Mouse (Mus musculus) heart, postnatal 0 days (tissue): ENCODE data around the gene H2afy. TPM values are rescaled to one million over a fixed set of nuclear protein-coding genes. Genes with fewer than 3 reads are reported as not detected.

Experiments used
- ATAC-seq: fragments of 200-750 bp; cut with Nextera tagmentation; 2 replicates; pipeline ENCODE4 v1.8.0; 2017; ENCODE audit warnings: low read depth, moderate number of reproducible peaks, moderate library complexity; ENCODE audit not compliant: insufficient read depth
- DNase-seq: peaks from one replicate; pipeline ENCODE4 v3.0.0-alpha.2; 2016; ENCODE audit warnings: low spot score
- H3K27ac ChIP-seq: fragments of 300-500 bp; sonication (generic); 2 replicates; pipeline ENCODE4 v1.5.1; 2014; ENCODE audit warnings: low read depth, mild to moderate bottlenecking
- H3K27me3 ChIP-seq: fragments of 300-500 bp; sonication (generic); 2 replicates; pipeline ENCODE4 v1.6.1; 2014; ENCODE audit warnings: low read length, mixed read lengths; ENCODE audit not compliant: control insufficient read depth, insufficient read depth
- H3K36me3 ChIP-seq: fragments of 300-500 bp; sonication (generic); replicated peaks from 2 replicates; pipeline ENCODE4 v1.6.1; 2014; ENCODE audit warnings: low read length, mixed read lengths; ENCODE audit not compliant: control insufficient read depth, insufficient read depth
- H3K4me1 ChIP-seq: fragments of 300-500 bp; sonication (generic); 2 replicates; pipeline ENCODE4 v1.6.1; 2014; ENCODE audit warnings: antibody characterized with exemption; ENCODE audit not compliant: control insufficient read depth, insufficient read depth
- H3K4me2 ChIP-seq: fragments of 300-500 bp; sonication (generic); 2 replicates; pipeline ENCODE4 v1.6.1; 2014; ENCODE audit warnings: low read depth, mild to moderate bottlenecking, low read length, moderate library complexity
- H3K4me3 ChIP-seq: fragments of 300-500 bp; sonication (generic); 2 replicates; pipeline ENCODE4 v1.5.1; 2014; ENCODE audit warnings: low read depth, low read length
- H3K9ac ChIP-seq: fragments of 300-500 bp; sonication (generic); replicated peaks from 2 replicates; pipeline ENCODE4 v1.6.1; 2014; ENCODE audit warnings: low read depth, low read length, mixed read lengths
- H3K9me3 ChIP-seq: fragments of 300-500 bp; sonication (generic); replicated peaks from 2 replicates; pipeline ENCODE4 v1.6.1; 2016; ENCODE audit warnings: low read length; ENCODE audit not compliant: control insufficient read depth
- CTCF ChIP-seq: IDR thresholded peaks from 2 replicates; pipeline ENCODE4 v1.5.1; 2016; ENCODE audit warnings: antibody characterized with exemption, control low read depth, low read depth
- EP300 ChIP-seq: IDR thresholded peaks from 2 replicates; pipeline ENCODE4 v1.6.1; 2016; ENCODE audit warnings: antibody characterized with exemption, low read depth
- WGBS: fragments of 180-500 bp; shearing (Covaris S2); extraction: QIAGEN DNeasy Blood & Tissue Kit; methylation state at CpG from one replicate; pipeline ENCODE4 v1.1.7; 2014; 5-methylcytosine and 5-hydroxymethylcytosine counted together
- polyA plus RNA-seq: library from polyadenylated mRNA; unstranded; fragments of >200 nt; fragmentation: Nextera tagmentation; extraction: Ambion mirVana; gene quantifications from 2 replicates; pipeline ENCODE4 v1.2.1, GENCODE M21; 2015
- total RNA-seq: library from RNA; depleted of rRNA; stranded (reverse); fragments of >200 nt; gene quantifications from 2 replicates; pipeline ENCODE4 v1.2.3, GENCODE M21; 2014; ENCODE audit warnings: low replicate concordance

Gene H2afy
- total and polyA plus RNA-seq, 2 experiments from 2014 or later = 45.0 to 61.7 TPM

- no peak for TF ChIP-seq CTCF
- no peak for TF ChIP-seq EP300
- Histone ChIP-seq H3K27me3 (no peaks in the 10 kb centered on the region), H3K9me3 (no peaks in the 10 kb centered on the region), H3K4me3 (no peak overlapping the region), H3K9ac (no peak overlapping the region), H3K27ac (no peak overlapping the region), H3K36me3 (peaks cover 43% of the 10 kb centered on the region), H3K4me2 (no peak overlapping the region), H3K4me1 (peaks cover 12% of the 10 kb centered on the region)
- no peak for ATAC-seq
- no peak for DNase-seq
- 87% methylated on average over 9 of the region's 9 CpGs for WGBS
Measured at GRCm38 (mm10) chr13:56102160-56102559, 34.0 kb downstream of the H2afy start.

DNA sequence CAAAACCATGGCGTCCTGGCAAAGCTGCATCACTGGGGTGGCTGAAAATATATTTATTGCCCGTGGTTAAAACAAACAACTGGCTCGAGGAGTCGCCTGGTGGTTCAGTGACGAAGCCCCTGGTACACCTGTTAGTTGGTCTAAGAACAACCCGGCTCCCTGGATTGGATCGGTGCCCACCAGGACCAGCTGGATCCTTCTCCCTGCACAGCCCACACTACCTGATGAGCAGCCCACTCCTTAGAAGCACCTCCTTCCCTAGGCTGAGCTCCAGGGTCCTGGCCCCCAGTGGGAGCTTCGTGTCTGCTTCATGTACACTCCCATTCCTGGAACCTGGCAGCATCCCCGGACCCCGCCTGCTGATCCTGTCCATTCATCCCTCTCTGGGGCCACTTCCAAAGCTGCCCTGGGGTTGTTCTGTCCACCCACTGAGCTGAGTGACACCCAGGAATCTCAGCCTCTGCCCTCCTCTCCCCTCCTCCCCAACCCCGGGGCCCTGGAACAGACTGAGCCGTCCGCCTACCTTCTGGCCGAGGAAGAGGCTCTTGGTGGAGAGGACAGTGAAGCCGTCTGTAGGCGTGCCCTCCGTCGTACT, 40.5 kb downstream of the H2afy start:
- Histone ChIP-seq H3K9ac (no peak overlapping the region), H3K9me3 (no peaks in the 10 kb centered on the region), H3K27me3 (no peaks in the 10 kb centered on the region), H3K36me3 (peaks cover 22% of the 10 kb centered on the region), H3K4me1 (peaks cover 35% of the 10 kb centered on the region), H3K4me3 (no peak overlapping the region), H3K27ac (no peak overlapping the region), H3K4me2 (no peak overlapping the region)
- WGBS = 90% methylated on average over 17 of the region's 18 CpGs
- TF ChIP-seq EP300 (no peak), CTCF (no peak)
- ATAC-seq (no peak), DNase-seq (no peak)

DNA sequence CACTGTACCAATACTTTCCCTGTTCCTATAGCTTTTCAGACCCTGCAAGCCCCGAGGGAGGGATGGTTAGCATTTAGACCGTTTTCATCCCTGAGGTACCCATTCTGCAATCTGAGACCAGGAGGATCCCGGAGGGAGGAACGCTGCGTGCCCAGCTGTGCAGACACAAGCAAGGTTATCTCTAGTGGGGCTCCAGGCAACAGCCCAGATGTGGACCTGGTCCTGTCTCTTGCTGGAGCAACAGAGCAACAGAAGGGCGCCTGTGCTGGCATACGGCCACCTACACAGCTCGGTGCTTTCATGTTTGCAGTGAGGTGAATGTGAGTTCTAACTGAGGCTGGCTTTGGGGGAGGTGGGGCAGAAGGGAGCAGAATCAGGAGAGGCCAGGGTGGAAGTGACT, 41.6 kb downstream of the H2afy start:
- Histone ChIP-seq H3K27ac (peak overlapping the region; percentile 38; the same call in 1 of the 2 replicates), H3K27me3 (no peaks in the 10 kb centered on the region), H3K4me2 (no peak overlapping the region), H3K36me3 (peaks cover 25% of the 10 kb centered on the region), H3K4me3 (no peak overlapping the region), H3K4me1 (peaks cover 35% of the 10 kb centered on the region), H3K9me3 (no peaks in the 10 kb centered on the region), H3K9ac (no peak overlapping the region)
- ATAC-seq (peak; percentile 21; the same call in 1 of the 2 replicates), DNase-seq (no peak)
- TF ChIP-seq CTCF (no peak), EP300 (no peak)
- 45% methylated on average over 8 of the region's 8 CpGs for WGBS

DNA sequence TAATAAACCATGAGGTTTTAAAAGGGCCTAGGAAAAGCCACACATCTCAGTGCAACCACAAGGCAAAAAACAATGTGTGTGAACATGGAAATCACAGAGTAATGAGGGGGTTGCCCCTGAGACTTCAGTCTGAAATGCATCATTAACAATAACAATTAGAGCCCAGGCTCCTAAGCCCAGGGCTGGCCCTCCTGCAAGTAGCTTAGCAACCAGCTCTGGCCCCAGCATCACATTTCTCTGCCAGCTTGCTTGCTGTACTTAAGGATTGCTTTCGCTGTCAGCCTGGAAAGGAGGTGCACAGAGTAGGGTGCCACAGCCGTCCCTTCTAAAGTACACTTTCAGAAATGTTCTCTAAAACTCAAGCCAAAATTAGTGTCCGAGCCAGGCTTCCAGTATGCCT, 42.5 kb downstream of the H2afy start:
- WGBS = 38% methylated on average over 3 of the region's 3 CpGs
- DNase-seq = no peak
- Histone ChIP-seq H3K27me3 (no peaks in the 10 kb centered on the region), H3K27ac (peak overlapping the region; percentile 38; the same call in 1 of the 2 replicates), H3K9ac (no peak overlapping the region), H3K36me3 (peaks cover 33% of the 10 kb centered on the region), H3K4me1 (peaks cover 40% of the 10 kb centered on the region), H3K4me2 (no peak overlapping the region), H3K4me3 (no peak overlapping the region), H3K9me3 (no peaks in the 10 kb centered on the region)
- no peak for ATAC-seq
- TF ChIP-seq CTCF (no peak), EP300 (no peak)

DNA sequence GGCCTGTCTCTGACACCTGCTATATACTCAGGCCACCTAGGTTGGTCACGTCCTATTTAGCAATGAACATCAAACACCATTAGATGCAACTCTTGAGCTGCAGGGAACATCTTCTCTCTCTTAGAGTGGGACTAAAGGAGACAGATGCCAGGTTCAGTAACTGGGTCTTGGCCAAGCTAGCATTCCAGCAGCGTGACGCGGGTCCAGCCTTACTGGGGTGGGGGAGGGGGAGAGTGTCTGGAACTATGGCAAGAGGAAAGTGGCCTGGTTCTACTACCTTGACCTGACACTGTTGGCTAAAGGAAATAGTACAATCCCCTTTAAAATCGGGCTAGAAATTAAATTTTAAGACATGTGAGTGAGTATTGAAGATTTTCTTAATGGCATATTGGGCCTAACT, 43.6 kb downstream of the H2afy start:
- Histone ChIP-seq H3K4me3 (no peak overlapping the region), H3K36me3 (peaks cover 33% of the 10 kb centered on the region), H3K27me3 (no peaks in the 10 kb centered on the region), H3K9ac (no peak overlapping the region), H3K4me2 (no peak overlapping the region), H3K4me1 (peaks cover 48% of the 10 kb centered on the region), H3K27ac (peak overlapping the region; percentile 54; the same call in 1 of the 2 replicates), H3K9me3 (no peaks in the 10 kb centered on the region)
- ATAC-seq (peak; percentile 37; the same call in 1 of the 2 replicates), DNase-seq (peak; percentile 57)
- 41% methylated on average over 5 of the region's 5 CpGs for WGBS
- TF ChIP-seq CTCF (no peak), EP300 (no peak)

DNA sequence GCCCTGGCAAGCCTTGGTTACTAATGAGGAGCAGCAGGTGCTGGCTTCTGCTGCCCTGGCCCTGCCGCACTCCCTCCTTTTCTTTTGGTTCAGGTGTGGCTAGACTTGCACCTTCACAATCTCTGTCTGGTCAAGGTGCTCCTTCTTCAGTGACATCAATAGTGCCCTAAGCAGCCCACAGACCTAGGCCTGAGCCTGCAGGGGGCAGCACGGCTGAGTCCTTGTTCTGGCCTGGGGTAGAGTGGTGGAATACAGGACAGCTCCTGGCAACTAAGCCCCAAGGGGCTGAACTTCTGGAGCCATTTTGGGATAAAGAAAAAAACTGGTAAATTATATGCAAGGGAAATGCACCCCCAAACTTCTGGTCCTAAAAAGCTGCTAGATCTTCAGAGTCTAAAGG, 45.6 kb downstream of the H2afy start:
- H3K9ac ChIP-seq = no peak overlapping the region
- DNase-seq (no peak), ATAC-seq (no peak)
- H3K27ac ChIP-seq = no peak overlapping the region
- TF ChIP-seq EP300 = no peak
- TF ChIP-seq CTCF = no peak
- no peak overlapping the region for H3K4me3 ChIP-seq
- no peak overlapping the region for H3K4me2 ChIP-seq
- H3K9me3 ChIP-seq = no peaks in the 10 kb centered on the region
- WGBS = 72% methylated on average over 2 of the region's 2 CpGs
- H3K4me1 ChIP-seq = peaks cover 56% of the 10 kb centered on the region
- peaks cover 35% of the 10 kb centered on the region for H3K36me3 ChIP-seq
- no peaks in the 10 kb centered on the region for H3K27me3 ChIP-seq
